Mouse (Mus musculus) MEL (cell line): ENCODE measurements around the gene Smarca4. TPM values are rescaled to one million over a fixed set of nuclear protein-coding genes. Genes with fewer than 3 reads are reported as not detected.

Experiments used
- DNase-seq: peaks from one replicate; pipeline ENCODE4 v3.0.0; 2011; ENCODE audit warnings: low read depth, low spot score
- H3K27ac ChIP-seq: 2 replicates; pipeline ENCODE4 v1.5.1; 2012; ENCODE audit warnings: low read depth, mild to moderate bottlenecking, control low read depth, low read length, moderate library complexity; ENCODE audit not compliant: control insufficient read depth
- H3K27me3 ChIP-seq, 2 experiments: fragments of 150-350 bp in 1 of 2; sonication (generic) in 1 of 2; 2 replicates each; pipeline ENCODE4 v1.6.1; 2012; ENCODE audit warnings: low read length in 2 of 2, mild to moderate bottlenecking in 2 of 2, improper control_type of control experiment in 1 of 2, moderate library complexity in 1 of 2; ENCODE audit not compliant: insufficient read depth in 2 of 2, control insufficient read depth in 1 of 2
- H3K36me3 ChIP-seq, 2 experiments: 2 replicates each; pipeline ENCODE4 v1.6.1; 2012 to 2014; ENCODE audit warnings: low read length in 2 of 2, improper control_type of control experiment in 1 of 2, inconsistent platforms in 1 of 2, mild to moderate bottlenecking in 1 of 2; ENCODE audit not compliant: insufficient read depth in 2 of 2, control insufficient read depth in 1 of 2
- H3K4me1 ChIP-seq, 2 experiments: fragments of 150-350 bp in 1 of 2; sonication (generic) in 1 of 2; 2 replicates each; pipeline ENCODE4 v1.6.1; 2012; ENCODE audit warnings: low read length in 2 of 2, improper control_type of control experiment in 1 of 2, mild to moderate bottlenecking in 1 of 2; ENCODE audit not compliant: insufficient read depth in 2 of 2, control insufficient read depth in 1 of 2
- H3K4me3 ChIP-seq, 2 experiments: fragments of 150-350 bp in 1 of 2; sonication (generic) in 1 of 2; 2 replicates each; pipeline ENCODE4 v1.5.1; 2012; ENCODE audit warnings: low read depth in 2 of 2, low read length in 2 of 2, mild to moderate bottlenecking in 2 of 2, moderate library complexity in 2 of 2, control low read depth in 1 of 2, improper control_type of control experiment in 1 of 2; ENCODE audit not compliant: control insufficient read depth in 1 of 2, insufficient read depth in 1 of 2
- H3K79me2 ChIP-seq: 2 replicates; pipeline ENCODE4 v1.6.1; 2012; ENCODE audit warnings: mild to moderate bottlenecking, low read length, moderate library complexity; ENCODE audit not compliant: control insufficient read depth, poor library complexity, insufficient read depth
- H3K9ac ChIP-seq: 2 replicates; pipeline ENCODE4 v1.6.1; 2012; ENCODE audit warnings: low read depth, mild to moderate bottlenecking, control low read depth, low read length, moderate library complexity; ENCODE audit not compliant: control insufficient read depth, poor library complexity, severe bottlenecking
- H3K9me3 ChIP-seq: fragments of 150-350 bp; sonication (generic); replicated peaks from 2 replicates; pipeline ENCODE4 v1.6.1; 2012; ENCODE audit warnings: mild to moderate bottlenecking, low read length, improper control_type of control experiment, moderate library complexity; ENCODE audit not compliant: insufficient read depth
- BHLHE40 ChIP-seq: IDR thresholded peaks from 2 replicates; pipeline ENCODE4 v1.6.1; 2012; ENCODE audit warnings: low read depth, mild to moderate bottlenecking, inconsistent platforms, low read length, improper control_type of control experiment, borderline replicate concordance
- CHD1 ChIP-seq: IDR thresholded peaks from 2 replicates; pipeline ENCODE4 v1.6.1; 2012; ENCODE audit warnings: low read depth, mild to moderate bottlenecking, inconsistent platforms, low read length, improper control_type of control experiment
- CHD2 ChIP-seq: IDR thresholded peaks from 2 replicates; pipeline ENCODE4 v1.6.1; 2011; ENCODE audit warnings: low read length, improper control_type of control experiment
- E2F4 ChIP-seq: IDR thresholded peaks from 2 replicates; pipeline ENCODE4 v1.6.1; 2011; ENCODE audit warnings: low read depth, low read length, improper control_type of control experiment, borderline replicate concordance
- ELF1 ChIP-seq: IDR thresholded peaks from 2 replicates; pipeline ENCODE4 v1.6.1; 2014; ENCODE audit warnings: low read depth, mild to moderate bottlenecking, inconsistent platforms, low read length, improper control_type of control experiment, moderate library complexity
- EP300 ChIP-seq, 2 experiments: IDR thresholded peaks; 2 replicates each; pipeline ENCODE4 v1.6.1; 2011; ENCODE audit warnings: improper control_type of control experiment in 2 of 2, low read length in 2 of 2, low read depth in 1 of 2, mild to moderate bottlenecking in 1 of 2
- GABPA ChIP-seq: IDR thresholded peaks from 2 replicates; pipeline ENCODE4 v1.6.1; 2012; ENCODE audit warnings: low read depth, mild to moderate bottlenecking, inconsistent platforms, low read length, improper control_type of control experiment, moderate library complexity
- HCFC1 ChIP-seq: IDR thresholded peaks from 2 replicates; pipeline ENCODE4 v1.6.1; 2012; ENCODE audit warnings: low read depth, mild to moderate bottlenecking, inconsistent platforms, low read length, improper control_type of control experiment, moderate library complexity
- JUND ChIP-seq: IDR thresholded peaks from 2 replicates; pipeline ENCODE4 v1.6.1; 2011; ENCODE audit warnings: low read depth, mild to moderate bottlenecking, improper control_type of control experiment, low read length
- MAFK ChIP-seq: IDR thresholded peaks from 2 replicates; pipeline ENCODE4 v1.6.1; 2011; ENCODE audit warnings: low read depth, mild to moderate bottlenecking, low read length, improper control_type of control experiment, borderline replicate concordance
- MAX ChIP-seq: IDR thresholded peaks from 2 replicates; pipeline ENCODE4 v1.6.1; 2011; ENCODE audit warnings: low read length, improper control_type of control experiment
- MAZ ChIP-seq: IDR thresholded peaks from 2 replicates; pipeline ENCODE4 v1.6.1; 2012; ENCODE audit warnings: low read depth, mild to moderate bottlenecking, inconsistent platforms, low read length, improper control_type of control experiment
- MXI1 ChIP-seq: IDR thresholded peaks from 2 replicates; pipeline ENCODE4 v1.6.1; 2011; ENCODE audit warnings: mild to moderate bottlenecking, low read depth, low read length, improper control_type of control experiment
- MYB ChIP-seq: IDR thresholded peaks from 2 replicates; pipeline ENCODE4 v1.6.1; 2011; ENCODE audit warnings: mild to moderate bottlenecking, low read depth, low read length, improper control_type of control experiment
- MYC ChIP-seq: IDR thresholded peaks from 2 replicates; pipeline ENCODE4 v1.6.1; 2011; ENCODE audit warnings: low read depth, mild to moderate bottlenecking, low read length, improper control_type of control experiment, moderate library complexity
- NRF1 ChIP-seq: IDR thresholded peaks from 2 replicates; pipeline ENCODE4 v1.6.1; 2014; ENCODE audit warnings: low read depth, mild to moderate bottlenecking, inconsistent platforms, low read length, improper control_type of control experiment, moderate library complexity; ENCODE audit not compliant: poor library complexity, insufficient read depth, severe bottlenecking
- POLR2A ChIP-seq, 2 experiments: IDR thresholded peaks; 2 replicates each; pipeline ENCODE4 v1.6.1; 2011 to 2012; ENCODE audit warnings: low read length in 2 of 2, mild to moderate bottlenecking in 2 of 2, control low read depth in 1 of 2, improper control_type of control experiment in 1 of 2, low read depth in 1 of 2, moderate library complexity in 1 of 2; ENCODE audit not compliant: control insufficient read depth in 1 of 2, insufficient read depth in 1 of 2, poor library complexity in 1 of 2
- POLR2AphosphoS2 ChIP-seq: IDR thresholded peaks from 2 replicates; pipeline ENCODE4 v1.6.1; 2011; ENCODE audit warnings: low read length, improper control_type of control experiment
- RCOR1 ChIP-seq: IDR thresholded peaks from 2 replicates; pipeline ENCODE4 v1.6.1; 2012; ENCODE audit warnings: low read depth, mild to moderate bottlenecking, inconsistent platforms, low read length, improper control_type of control experiment
- SIN3A ChIP-seq: IDR thresholded peaks from 2 replicates; pipeline ENCODE4 v1.6.1; 2012; ENCODE audit warnings: low read length, improper control_type of control experiment, inconsistent platforms
- SMC3 ChIP-seq: IDR thresholded peaks from 2 replicates; pipeline ENCODE4 v1.6.1; 2011; ENCODE audit warnings: low read depth, low read length, improper control_type of control experiment
- TAL1 ChIP-seq: IDR thresholded peaks from 2 replicates; pipeline ENCODE4 v1.6.1; 2012; ENCODE audit warnings: mild to moderate bottlenecking, inconsistent platforms, low read length, moderate library complexity, mixed read lengths
- TBP ChIP-seq: IDR thresholded peaks from 2 replicates; pipeline ENCODE4 v1.8.0; 2011; ENCODE audit warnings: low read depth, low read length, improper control_type of control experiment
- TCF12 ChIP-seq: IDR thresholded peaks from 2 replicates; pipeline ENCODE4 v1.6.1; 2014; ENCODE audit warnings: low read depth, mild to moderate bottlenecking, inconsistent platforms, low read length, improper control_type of control experiment, moderate library complexity
- ZKSCAN1 ChIP-seq: IDR thresholded peaks from 2 replicates; pipeline ENCODE4 v1.6.1; 2012; ENCODE audit warnings: low read depth, mild to moderate bottlenecking, inconsistent platforms, low read length, improper control_type of control experiment, moderate library complexity
- ZNF384 ChIP-seq: IDR thresholded peaks from 2 replicates; pipeline ENCODE4 v1.6.1; 2012; ENCODE audit warnings: low read depth, mild to moderate bottlenecking, inconsistent platforms, low read length, improper control_type of control experiment
- polyA plus RNA-seq, 2 experiments: library from polyadenylated mRNA; stranded (reverse) in 1 of 2; unstranded in 1 of 2; fragments of >175 nt in 1 of 2; fragments of >200 nt in 1 of 2; gene quantifications; 2 replicates each; pipeline versions ENCODE4 v1.2.1 to v1.2.4; 2012; ENCODE audit warnings: low replicate concordance in 2 of 2, low read depth in 1 of 2; ENCODE audit not compliant: insufficient read length in 2 of 2, insufficient read depth in 1 of 2, missing spikeins in 1 of 2
- total RNA-seq: library from RNA; depleted of rRNA; stranded (reverse); fragments of 300-350 nt; gene quantifications from 2 replicates; pipeline ENCODE4 v1.2.3, GENCODE M21; 2012

Smarca4 gene
- total and polyA plus RNA-seq, 3 experiments = 71.4 to 381 (median 249) TPM

DNA sequence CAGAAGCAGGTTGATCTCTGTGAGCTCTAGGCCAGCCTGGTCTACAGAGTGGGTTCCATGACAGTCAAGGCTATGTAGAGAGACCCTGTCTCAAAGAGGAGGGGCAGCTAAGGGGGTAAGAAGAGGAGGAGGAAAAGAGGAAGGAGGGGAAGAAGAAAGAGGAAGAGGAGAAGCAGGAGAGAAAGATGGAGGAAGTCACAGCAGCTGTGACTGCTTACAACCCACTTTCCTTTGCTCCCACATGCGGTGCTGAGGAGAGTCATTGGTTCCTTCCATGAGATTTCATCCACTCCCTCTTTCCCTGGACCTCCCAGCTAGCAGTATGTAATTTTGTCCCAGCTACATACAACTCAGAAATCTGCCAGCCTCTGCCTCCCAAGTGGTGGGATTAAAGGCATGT is 9.3 kb upstream of the Smarca4 start:
- Histone ChIP-seq H3K27me3 (no peaks in the 10 kb centered on the region), H3K27ac (no peak overlapping the region), H3K9ac (no peak overlapping the region), H3K4me1 (peaks cover 5 to 10% of the 10 kb centered on the region in 2 experiments; a peak in 3 of 4 replicates), H3K36me3 (0 out of 4 replicates have a peak, but pooled peaks cover 0 to 2% of the 10 kb centered on the region in 2 experiments), H3K9me3 (no peaks in the 10 kb centered on the region), H3K4me3 (no peak overlapping the region), H3K79me2 (no peaks in the 10 kb centered on the region)
- peak; percentile 69 for DNase-seq
- TF ChIP-seq MAZ (peak; percentile 87), JUND (no peak), ZKSCAN1 (0 out of 2 replicates have a peak, but pooled peaks have one; percentile 29), TAL1 (no peak), MAX (peak; percentile 59; the same call in 1 of the 2 replicates), MYC (peak; percentile 53; the same call in 1 of the 2 replicates), CHD1 (0 out of 2 replicates have a peak, but pooled peaks have one; percentile 64), ZNF384 (peak; percentile 44), MYB (no peak), CHD2 (no peak), EP300 (IDR thresholded peaks at IDR 0.05; ENCODE audit: low read depth in 1 of 2, low read length in 2 of 2) (peak; percentile 22 to 81; a peak in 3 of 4 replicates), E2F4 (no peak), POLR2AphosphoS2 (no peak), SMC3 (no peak), GABPA (no peak), MXI1 (no peak), TCF12 (0 out of 2 replicates have a peak, but pooled peaks have one; percentile 5), SIN3A (no peak), ELF1 (0 out of 2 replicates have a peak, but pooled peaks have one; percentile 23), MAFK (0 out of 2 replicates have a peak, but pooled peaks have one; percentile 42), TBP (0 out of 2 replicates have a peak, but pooled peaks have one; percentile 23), RCOR1 (no peak), HCFC1 (peak; percentile 38; the same call in 1 of the 2 replicates), NRF1 (no peak), POLR2A (IDR thresholded peaks at IDR 0.05; ENCODE audit: control insufficient read depth in 1 of 2, insufficient read depth in 1 of 2, low read depth in 1 of 2, low read length in 2 of 2, poor library complexity in 1 of 2) (0 out of 4 replicates have a peak, but pooled peaks of 1 of the 2 experiments have one; percentile 36), BHLHE40 (no peak)
